Mouse (Mus musculus): ENCODE results near the gene Slmap. TPM values are rescaled to one million over a fixed set of nuclear protein-coding genes. Genes with fewer than 3 reads are reported as not detected.
A peak's percentile ranks its signal among the peaks of the same experiment; 100 is the strongest.

Slmap gene
- polyA plus RNA-seq, 1 experiment from 2014 or later = 20.8 TPM

GRCm38 (mm10) chr14:26376652-26377051, 158.1 kb downstream of the Slmap start:
- H3K4me1 ChIP-seq (replicated peaks; ENCODE audit: control insufficient read depth, insufficient read depth, low read length) = no peaks in the 10 kb centered on the region
- no peak overlapping the region for H3K4me3 ChIP-seq (ENCODE audit: low read depth, low read length)
- H3K27me3 ChIP-seq (ENCODE audit: control insufficient read depth, insufficient read depth, low read length) = no peaks in the 10 kb centered on the region
- no peak overlapping the region for H3K4me2 ChIP-seq (replicated peaks; ENCODE audit: low read depth, low read length)
- no peak overlapping the region for H3K9ac ChIP-seq (ENCODE audit: low read depth, low read length)
- no peak overlapping the region for H3K27ac ChIP-seq (ENCODE audit: low read depth, low read length)
- DNase-seq (ENCODE audit: low spot score) = peak; percentile 86
- no peaks in the 10 kb centered on the region for H3K9me3 ChIP-seq (ENCODE audit: control insufficient read depth, low read length)
- WGBS = 7% methylated on average over 2 of the region's 2 CpGs
- ATAC-seq (ENCODE audit: low FRiP score) = no peak
- H3K36me3 ChIP-seq (ENCODE audit: control insufficient read depth, insufficient read depth, low read length) = no peaks in the 10 kb centered on the region

Other genes with a start within 250 kb of the Slmap start
- 35.1 and 38.0 TPM in 2 replicates for gene Dennd6a, start 38.9 kb upstream of the Slmap start, polyA plus RNA-seq (2014; fragmentation: Nextera tagmentation; extraction: Ambion mirVana)
- 639 and 672 TPM in 2 replicates for gene Arf4, start 103.1 kb upstream of the Slmap start, polyA plus RNA-seq (2014; fragmentation: Nextera tagmentation; extraction: Ambion mirVana)
- gene Pde12, start 135.0 kb upstream of the Slmap start, polyA plus RNA-seq (2014; fragmentation: Nextera tagmentation; extraction: Ambion mirVana) = 13.3 and 14.4 TPM in 2 replicates
- 0.10 TPM in 1 of 2 replicates, not detected in the other for gene Dnah12, start 158.3 kb upstream of the Slmap start, polyA plus RNA-seq (2014; fragmentation: Nextera tagmentation; extraction: Ambion mirVana)

Data from hindbrain, embryonic 11.5 days (tissue).